Mouse (Mus musculus): ENCODE data around the gene Tmem87b. TPM values are rescaled to one million over a fixed set of nuclear protein-coding genes. Genes with fewer than 3 reads are reported as not detected.

Tmem87b gene
- 10 to 100 TPM; 40.3 to 46.2 TPM for total RNA-seq (2023)

DNA sequence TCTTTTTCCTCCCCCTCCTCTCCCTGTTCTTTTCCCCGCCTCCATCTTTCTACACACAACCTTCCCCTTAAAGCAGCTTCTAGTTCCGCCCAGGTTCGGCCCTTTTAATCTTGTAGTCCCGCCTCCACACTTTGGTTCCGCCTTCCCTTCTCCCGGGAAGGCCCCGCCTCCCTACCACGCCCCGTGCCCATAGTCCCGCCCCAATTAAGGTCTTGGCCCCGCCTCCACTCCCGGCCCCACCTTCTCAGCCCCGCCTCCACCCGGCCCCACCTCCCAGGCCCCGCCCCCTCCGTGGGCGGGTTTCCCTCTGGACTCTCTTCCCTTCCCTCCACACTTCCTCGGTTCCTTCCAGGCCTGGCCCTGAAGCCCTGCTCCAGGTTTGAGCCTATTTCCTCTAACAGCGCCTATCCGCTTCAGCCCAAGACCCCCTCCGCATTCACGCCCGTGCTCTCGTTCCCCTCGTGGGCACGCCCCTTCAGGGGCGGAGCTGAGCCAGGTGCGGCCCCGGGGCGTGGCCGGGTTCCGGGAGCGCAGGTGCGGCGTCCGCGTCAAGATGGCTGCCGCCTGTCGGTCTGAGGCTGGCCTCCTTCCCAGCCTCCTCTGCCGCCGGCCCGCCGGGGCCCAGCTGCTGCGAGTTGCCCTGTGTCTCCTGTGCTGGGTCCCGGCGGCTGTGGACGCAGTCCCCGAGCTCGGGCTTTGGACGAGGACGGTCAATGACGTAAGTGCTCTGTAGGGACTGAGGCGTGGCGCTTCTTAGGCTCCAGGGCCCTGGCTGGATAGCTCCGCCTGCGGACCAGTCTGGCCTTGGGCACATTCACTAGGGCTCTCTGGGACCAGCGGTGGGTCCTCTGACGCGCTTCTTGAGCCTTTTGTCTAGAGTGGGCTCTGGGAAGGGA lies at the start of gene Tmem87b:
TSS of gene Tmem87b (plus strand) at position 333 of the 896 bp plus-strand sequence.

GRCm38 (mm10) chr2:128862636-128863035 lies 44.7 kb downstream of the Tmem87b start, which contains the start of gene Fbln7:
TSS of gene Fbln7 (plus strand) at chr2:128862981.

Other genes starting within 250 kb of the Tmem87b start
- not detected for gene Spdye4c, start 226.9 kb upstream of the Tmem87b start, total RNA-seq (2023)
- 100 to 1,000 TPM; 131 to 135 TPM for gene Anapc1, start 130.7 kb upstream of the Tmem87b start, total RNA-seq (2023)
- gene Mertk, start 119.2 kb upstream of the Tmem87b start, total RNA-seq (2023) = 1 to 10 TPM in 1 of 2 experiments, under 1 TPM in 1; 0.71 to 1.4 TPM
- not detected for gene Fbln7, start 44.9 kb downstream of the Tmem87b start, total RNA-seq (2023)
- gene Zc3h8, start 126.0 kb downstream of the Tmem87b start, total RNA-seq (2023) = 1 to 10 TPM; 6.9 to 7.6 TPM
- gene Zc3h6, start 149.3 kb downstream of the Tmem87b start, total RNA-seq (2023) = 10 to 100 TPM; 10.5 to 15.7 TPM
- 1 to 10 TPM; 3.3 to 5.8 TPM for gene Gm10762, start 149.6 kb downstream of the Tmem87b start, total RNA-seq (2023)
- gene Vinac1, start 230.1 kb downstream of the Tmem87b start, total RNA-seq (2023) = not detected
- 1 to 10 TPM; 8.4 to 8.6 TPM for gene Ttl, start 247.8 kb downstream of the Tmem87b start, total RNA-seq (2023)